23 mouse cellular contexts compared by ENCODE assay signal in genomic region chr8:89751201-89751600, GRCm38 (mm10).
"Had no signal": no experiment of that assay in that cellular context is flagged by ENCODE, and none has a peak within 500 bp of the region (broad histone marks: within the 10 kb centered on the region; RNA-seq: fewer than 3 reads in every experiment).

No protein-coding gene starts in this region.

- H3K4me3 ChIP-seq: gastrocnemius, adult 2 months; heart, embryonic 10.5 days; heart, embryonic 12.5 days; hindbrain, embryonic 10.5 days; hindbrain, embryonic 12.5 days; intestine, embryonic 15.5 days; limb, embryonic 13.5 days; limb, embryonic 15.5 days; liver, embryonic 12.5 days had no signal

- H3K9ac ChIP-seq: heart, embryonic 12.5 days; hindbrain, embryonic 12.5 days; hindbrain, embryonic 14.5 days; intestine, embryonic 15.5 days; limb, embryonic 13.5 days; limb, embryonic 15.5 days; liver, embryonic 12.5 days; liver, embryonic 14.5 days had no signal

- H3K36me3 ChIP-seq: heart, embryonic 10.5 days; heart, embryonic 12.5 days; hindbrain, embryonic 10.5 days; hindbrain, embryonic 12.5 days; intestine, embryonic 15.5 days; limb, embryonic 13.5 days; limb, embryonic 15.5 days; liver, embryonic 12.5 days had no signal

- H3K4me1 ChIP-seq: heart, embryonic 10.5 days; heart, embryonic 12.5 days; hindbrain, embryonic 10.5 days; hindbrain, embryonic 12.5 days; intestine, embryonic 15.5 days; liver, embryonic 12.5 days had no signal

- H3K27ac ChIP-seq: gastrocnemius, adult 2 months; heart, embryonic 10.5 days; hindbrain, embryonic 10.5 days; hindbrain, embryonic 12.5 days; hindbrain, embryonic 14.5 days; intestine, embryonic 15.5 days; limb, embryonic 13.5 days; limb, embryonic 15.5 days; liver, embryonic 12.5 days; liver, embryonic 14.5 days had no signal

- DNase-seq: gastrocnemius, adult 2 months; gastrocnemius, postnatal 10 days; gastrocnemius, postnatal 25 days; heart, adult 18-20 months; heart, postnatal 10 days; heart, postnatal 4 days; layer of hippocampus, adult 9-11 months; layer of hippocampus, postnatal 36 days; left cerebral cortex, postnatal 4 days; lung, adult 18-20 months had no signal

- ATAC-seq: hindbrain, embryonic 16.5 days; inflammation-experienced regulatory T-cells, adult 6 months; intestine, embryonic 15.5 days; intestine, postnatal 0 days; liver, embryonic 12.5 days had no signal

- H3K9me3 ChIP-seq: heart, embryonic 10.5 days; heart, embryonic 12.5 days; hindbrain, embryonic 10.5 days; hindbrain, embryonic 12.5 days; intestine, embryonic 15.5 days; limb, embryonic 13.5 days; limb, embryonic 15.5 days; liver, embryonic 12.5 days had no signal

- H3K4me2 ChIP-seq: heart, embryonic 12.5 days; hindbrain, embryonic 12.5 days; hindbrain, embryonic 14.5 days; intestine, embryonic 15.5 days; limb, embryonic 13.5 days; limb, embryonic 15.5 days; liver, embryonic 12.5 days had no signal

- H3K27me3 ChIP-seq: heart, embryonic 12.5 days; hindbrain, embryonic 12.5 days; intestine, embryonic 15.5 days; limb, embryonic 15.5 days; liver, embryonic 12.5 days had no signal
